Mouse (Mus musculus) ES-E14 (cell line): ENCODE measurements around the gene Acrbp. TPM values are rescaled to one million over a fixed set of nuclear protein-coding genes. Genes with fewer than 3 reads are reported as not detected.

Experiments used
- DNase-seq: peaks from one replicate; pipeline ENCODE4 v3.0.0-alpha.2; 2013; ENCODE audit warnings: low read depth, low spot score
- H3K27ac ChIP-seq: 2 replicates; pipeline ENCODE4 v1.5.1; 2012; ENCODE audit warnings: low read depth, mild to moderate bottlenecking, low read length, moderate library complexity, mixed read lengths; ENCODE audit not compliant: poor library complexity, insufficient read depth, severe bottlenecking
- H3K36me3 ChIP-seq: 2 replicates; pipeline ENCODE4 v1.6.1; 2012; ENCODE audit warnings: mild to moderate bottlenecking, low read length, moderate library complexity, mixed read lengths; ENCODE audit not compliant: control insufficient read depth, poor library complexity, insufficient read depth, severe bottlenecking
- H3K4me1 ChIP-seq, 2 experiments: fragments of 150-350 bp in 1 of 2; sonication (generic) in 1 of 2; 2 replicates each; pipeline ENCODE4 v1.6.1; 2012; ENCODE audit warnings: low read length in 2 of 2, mild to moderate bottlenecking in 1 of 2, mixed read lengths in 1 of 2; ENCODE audit not compliant: control insufficient read depth in 2 of 2, insufficient read depth in 2 of 2, poor library complexity in 1 of 2
- H3K4me3 ChIP-seq, 2 experiments: fragments of 150-350 bp in 1 of 2; sonication (generic) in 1 of 2; 2 replicates each; pipeline ENCODE4 v1.5.1; 2012; ENCODE audit warnings: low read length in 2 of 2, low read depth in 1 of 2, mild to moderate bottlenecking in 1 of 2, mixed read lengths in 1 of 2; ENCODE audit not compliant: insufficient read depth in 1 of 2, poor library complexity in 1 of 2, severe bottlenecking in 1 of 2
- H3K9ac ChIP-seq: 2 replicates; pipeline ENCODE4 v1.6.1; 2012; ENCODE audit warnings: low read depth, mild to moderate bottlenecking, low read length, mixed read lengths; ENCODE audit not compliant: poor library complexity, insufficient read depth, severe bottlenecking
- H3K9me3 ChIP-seq: fragments of 150-350 bp; sonication (generic); 2 replicates; pipeline ENCODE4 v1.6.1; 2012; ENCODE audit warnings: low read depth, mild to moderate bottlenecking, low read length; ENCODE audit not compliant: control insufficient read depth, insufficient read depth
- CHD2 ChIP-seq: IDR thresholded peaks from 2 replicates; pipeline ENCODE4 v1.6.1; 2014; ENCODE audit warnings: mild to moderate bottlenecking, low read depth, low read length, inconsistent platforms
- HCFC1 ChIP-seq: IDR thresholded peaks from 2 replicates; pipeline ENCODE4 v1.6.1; 2012; ENCODE audit warnings: low read length, inconsistent platforms, borderline replicate concordance; ENCODE audit not compliant: insufficient read depth
- MAFK ChIP-seq: IDR thresholded peaks from 2 replicates; pipeline ENCODE4 v1.6.1; 2014; ENCODE audit warnings: mild to moderate bottlenecking, low read depth, low read length, inconsistent platforms; ENCODE audit not compliant: insufficient read depth
- ZC3H11A ChIP-seq: IDR thresholded peaks from 2 replicates; pipeline ENCODE4 v1.6.1; 2012; ENCODE audit warnings: low read depth, mild to moderate bottlenecking, inconsistent platforms, low read length, borderline replicate concordance
- ZNF384 ChIP-seq: IDR thresholded peaks from 2 replicates; pipeline ENCODE4 v1.6.1; 2012; ENCODE audit warnings: low read depth, low read length, inconsistent platforms
- in situ Hi-C, 2 experiments: fragments of 600-800 bp; cut with MboI; formaldehyde crosslinking; loops; one replicate each; pipeline ENCODE4 v1.15.1; 2025; ENCODE audit warnings: low sequenced_read_pairs in 2 of 2, inconsistent platforms in 1 of 2; ENCODE audit not compliant: unreplicated experiment in 2 of 2
- total RNA-seq: library from RNA; depleted of rRNA; stranded (reverse); fragments of 300-350 nt; gene quantifications from 2 replicates; pipeline ENCODE4 v1.2.3, GENCODE M21; 2012

Acrbp gene
- total RNA-seq, 1 experiment, result 9.6 TPM

DNA sequence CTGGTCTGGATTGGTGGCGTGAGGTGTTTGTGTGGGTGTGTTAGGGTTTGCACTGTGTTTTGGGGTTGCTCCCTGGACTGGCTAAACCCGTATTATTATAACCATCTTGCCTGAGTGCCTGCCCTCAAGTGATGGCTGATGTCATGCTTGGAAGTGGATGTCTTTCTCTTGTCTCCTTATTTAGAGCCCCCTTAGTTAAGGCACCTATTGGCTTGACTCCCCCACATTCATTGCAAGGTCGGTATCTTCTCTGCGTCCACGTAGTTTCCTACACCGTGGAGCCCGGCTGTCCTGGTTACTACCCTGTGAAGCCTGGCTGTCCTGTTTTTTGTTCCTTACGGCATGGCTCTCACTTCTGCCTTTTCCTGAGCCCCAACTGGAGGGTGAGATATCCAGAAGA lies 48.5 kb downstream of the Acrbp start:
- peak overlapping the region; percentile 80 to 91 for H3K4me3 ChIP-seq
- no peaks in the 10 kb centered on the region for H3K9me3 ChIP-seq
- H3K27ac ChIP-seq, result no peak overlapping the region
- peaks cover 0 to 25% of the 10 kb centered on the region in 2 experiments; a peak in 2 of 4 replicates for H3K4me1 ChIP-seq
- peak overlapping the region; percentile 91 for H3K9ac ChIP-seq
- TF ChIP-seq MAFK (no peak), ZC3H11A (no peak), CHD2 (no peak), HCFC1 (no peak), ZNF384 (no peak)
- peaks cover 50% of the 10 kb centered on the region for H3K36me3 ChIP-seq
- DNase-seq, result no peak
- in situ Hi-C loops, result no loop called here

DNA sequence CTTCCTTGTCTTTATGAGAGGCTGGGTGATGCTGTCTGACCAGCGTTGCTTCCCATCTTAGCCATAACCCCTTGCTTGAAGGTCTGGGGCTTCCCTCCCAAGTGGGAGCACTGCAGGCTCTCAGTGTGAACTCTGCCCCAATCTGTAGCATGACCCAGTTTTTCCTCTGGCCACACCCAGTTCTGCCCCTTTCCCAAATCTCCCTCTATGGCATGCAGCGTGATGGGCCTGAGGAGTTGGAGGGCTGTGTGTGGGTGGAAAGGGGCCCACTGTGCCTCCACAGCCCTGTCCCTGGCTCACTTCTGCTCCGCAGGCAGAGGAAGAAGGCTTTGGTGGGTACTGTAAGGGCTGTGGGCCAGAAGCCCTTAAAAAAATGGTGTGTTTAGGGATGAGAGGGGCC lies 49.0 kb downstream of the Acrbp start:
- Histone ChIP-seq H3K36me3 (peaks cover 52% of the 10 kb centered on the region), H3K4me1 (peaks cover 0 to 25% of the 10 kb centered on the region in 2 experiments; a peak in 2 of 4 replicates), H3K27ac (no peak overlapping the region), H3K9ac (peak overlapping the region; percentile 91; the same call in 1 of the 2 replicates), H3K9me3 (no peaks in the 10 kb centered on the region), H3K4me3 (no peak overlapping the region)
- in situ Hi-C loops, result no loop called here
- no peak for DNase-seq
- TF ChIP-seq HCFC1 (no peak), ZNF384 (no peak), ZC3H11A (no peak), CHD2 (no peak), MAFK (no peak)

DNA sequence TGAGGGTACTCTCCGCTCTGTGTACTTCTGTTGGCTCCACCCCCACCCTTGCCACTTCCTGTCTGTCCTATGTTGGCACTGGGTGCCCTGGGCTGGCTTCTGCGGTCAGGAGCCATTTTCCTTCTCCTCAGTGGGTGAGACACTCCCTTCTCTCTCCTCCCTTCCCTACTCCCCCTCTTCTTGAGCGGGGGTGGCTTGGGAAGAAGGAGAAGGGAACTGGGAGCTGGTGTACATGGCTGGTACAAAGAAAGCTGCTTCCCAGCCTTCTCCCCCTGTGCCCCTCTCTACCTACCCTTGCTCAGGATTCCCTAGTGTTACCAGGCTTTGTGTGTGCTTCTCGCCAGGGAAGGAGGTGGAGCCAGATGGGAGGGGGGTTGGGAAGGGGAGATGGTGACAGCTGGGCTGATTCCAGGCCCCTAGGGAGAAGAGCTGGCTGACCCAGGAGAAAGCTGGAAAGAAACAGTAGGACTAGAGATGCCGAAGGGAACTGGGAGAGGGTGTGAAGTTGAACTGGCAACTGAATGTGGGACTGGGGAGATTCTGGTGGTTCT lies 50.0 kb downstream of the Acrbp start:
- in situ Hi-C loops, result no loop called here
- H3K27ac ChIP-seq, result no peak overlapping the region
- no peak overlapping the region for H3K9ac ChIP-seq
- no peak for DNase-seq
- TF ChIP-seq MAFK, result no peak
- H3K4me3 ChIP-seq, result no peak overlapping the region
- H3K4me1 ChIP-seq, result peaks cover 0 to 25% of the 10 kb centered on the region in 2 experiments; a peak in 2 of 4 replicates
- no peaks in the 10 kb centered on the region for H3K9me3 ChIP-seq
- H3K36me3 ChIP-seq, result peaks cover 58% of the 10 kb centered on the region

DNA sequence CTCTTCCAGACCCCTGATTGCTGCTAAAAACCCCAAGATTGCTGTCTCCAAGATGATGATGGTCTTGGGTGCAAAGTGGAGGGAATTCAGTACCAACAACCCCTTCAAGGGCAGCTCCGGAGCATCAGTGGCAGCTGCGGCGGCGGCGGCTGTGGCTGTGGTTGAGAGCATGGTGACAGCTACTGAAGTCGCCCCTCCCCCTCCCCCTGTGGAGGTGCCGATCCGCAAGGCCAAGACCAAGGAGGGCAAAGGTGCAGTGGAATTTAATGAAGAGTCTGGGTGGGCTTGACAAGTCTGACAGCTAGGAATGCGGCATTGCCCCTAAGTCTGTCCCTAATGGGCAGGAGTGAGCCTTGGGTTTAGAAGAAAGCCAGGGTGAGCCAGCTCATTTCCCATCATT lies 52.0 kb downstream of the Acrbp start:
- in situ Hi-C loops, result no loop called here
- peaks cover 74% of the 10 kb centered on the region for H3K36me3 ChIP-seq
- no peak overlapping the region for H3K4me3 ChIP-seq
- H3K9me3 ChIP-seq, result no peaks in the 10 kb centered on the region
- no peak overlapping the region for H3K27ac ChIP-seq
- no peak for DNase-seq
- TF ChIP-seq ZC3H11A (no peak), MAFK (no peak), CHD2 (no peak), HCFC1 (no peak), ZNF384 (no peak)
- peaks cover 0 to 25% of the 10 kb centered on the region in 2 experiments; a peak in 2 of 4 replicates for H3K4me1 ChIP-seq
- no peak overlapping the region for H3K9ac ChIP-seq

DNA sequence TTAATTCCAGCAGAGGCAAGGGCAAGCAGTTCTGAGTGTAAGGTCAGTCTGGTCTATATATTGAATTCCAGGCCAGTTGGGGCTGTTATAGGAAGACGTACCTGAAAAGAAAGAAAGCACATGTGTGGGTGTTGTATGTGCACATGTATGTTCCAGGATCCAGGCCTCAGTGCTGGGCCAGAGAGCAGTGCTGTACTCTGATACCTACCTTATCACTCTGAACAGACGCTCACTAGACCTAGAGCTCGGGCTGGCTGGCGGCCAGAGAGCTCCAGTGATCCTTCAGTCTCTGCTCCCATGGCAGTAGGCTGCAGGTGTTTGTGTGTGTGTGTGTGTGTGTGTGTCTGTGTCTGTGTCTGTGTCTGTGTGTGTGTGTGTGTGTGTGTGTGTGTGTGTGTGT lies 54.7 kb downstream of the Acrbp start:
- Histone ChIP-seq H3K4me3 (no peak overlapping the region), H3K27ac (no peak overlapping the region), H3K9ac (no peak overlapping the region), H3K4me1 (peaks cover 0 to 12% of the 10 kb centered on the region in 2 experiments; a peak in 1 of 4 replicates), H3K9me3 (no peaks in the 10 kb centered on the region), H3K36me3 (peaks cover 85% of the 10 kb centered on the region)
- no peak for DNase-seq
- TF ChIP-seq MAFK (no peak), ZC3H11A (no peak), ZNF384 (no peak), HCFC1 (no peak), CHD2 (no peak)
- in situ Hi-C loops, result no loop called here
